Mouse (Mus musculus) hindbrain, embryonic 13.5 days (tissue): ENCODE measurements around the gene Tet2. TPM values are rescaled to one million over a fixed set of nuclear protein-coding genes. Genes with fewer than 3 reads are reported as not detected.

Experiments
- ATAC-seq: fragments of 200-750 bp; cut with Nextera tagmentation; 2 replicates; pipeline ENCODE4 v1.8.0; 2017; ENCODE audit warnings: moderate TSS enrichment; ENCODE audit not compliant: low FRiP score
- H3K27ac ChIP-seq: fragments of 300-500 bp; sonication (generic); 2 replicates; pipeline ENCODE4 v1.5.1; 2015; ENCODE audit warnings: inconsistent platforms, mild to moderate bottlenecking, moderate library complexity
- H3K27me3 ChIP-seq: fragments of 300-500 bp; sonication (generic); 2 replicates; pipeline ENCODE4 v1.6.1; 2015; ENCODE audit warnings: mild to moderate bottlenecking, inconsistent platforms
- H3K36me3 ChIP-seq: fragments of 300-500 bp; sonication (generic); 2 replicates; pipeline ENCODE4 v1.6.1; 2015; ENCODE audit warnings: mild to moderate bottlenecking, inconsistent platforms
- H3K4me1 ChIP-seq: fragments of 300-500 bp; sonication (generic); replicated peaks from 2 replicates; pipeline ENCODE4 v1.6.1; 2015; ENCODE audit warnings: inconsistent platforms
- H3K4me2 ChIP-seq: fragments of 300-500 bp; sonication (generic); 2 replicates; pipeline ENCODE4 v1.6.1; 2015; ENCODE audit warnings: inconsistent platforms, mild to moderate bottlenecking, moderate library complexity
- H3K4me3 ChIP-seq: fragments of 300-500 bp; sonication (generic); 2 replicates; pipeline ENCODE4 v1.5.1; 2015; ENCODE audit warnings: mild to moderate bottlenecking, inconsistent platforms
- H3K9ac ChIP-seq: fragments of 300-500 bp; sonication (generic); 2 replicates; pipeline ENCODE4 v1.6.1; 2015; ENCODE audit warnings: mild to moderate bottlenecking, inconsistent platforms
- H3K9me3 ChIP-seq: fragments of 300-500 bp; sonication (generic); 2 replicates; pipeline ENCODE4 v1.6.1; 2016; ENCODE audit warnings: inconsistent platforms
- WGBS: fragments of 180-500 bp; shearing (Covaris S2); methylation state at CpG from one replicate; pipeline ENCODE4 v1.1.7; 2015; 5-methylcytosine and 5-hydroxymethylcytosine counted together
- polyA plus RNA-seq: library from polyadenylated mRNA; unstranded; fragments of >200 nt; fragmentation: Nextera tagmentation; extraction: Ambion mirVana; gene quantifications from 2 replicates; pipeline ENCODE4 v1.2.1, GENCODE M21; 2015

Gene Tet2
- polyA plus RNA-seq, 1 experiment from 2014 or later: 21.7 TPM

DNA sequence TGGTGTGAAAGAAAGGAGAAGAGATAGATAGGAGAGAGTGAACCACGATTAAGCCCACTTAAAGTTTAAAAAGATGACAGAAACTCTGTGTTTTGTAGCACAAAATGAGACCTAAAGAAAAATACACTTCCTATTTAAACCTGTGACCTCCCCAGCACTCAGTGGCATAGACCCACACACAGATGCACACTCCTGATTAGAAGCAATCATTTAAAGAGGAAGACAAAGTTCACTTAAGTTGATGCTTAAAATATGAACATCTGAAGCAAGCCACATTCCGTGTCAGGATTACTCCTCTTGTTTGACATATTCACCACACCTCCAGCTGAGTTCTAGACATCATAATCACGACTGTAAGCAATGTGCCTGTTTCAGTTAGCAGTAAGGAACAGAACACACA, 14.3 kb downstream of the Tet2 start:
- 77% methylated on average over 3 of the region's 3 CpGs for WGBS
- Histone ChIP-seq H3K9ac (no peak overlapping the region), H3K4me1 (peaks cover 18% of the 10 kb centered on the region), H3K27me3 (no peaks in the 10 kb centered on the region), H3K36me3 (no peaks in the 10 kb centered on the region), H3K9me3 (no peaks in the 10 kb centered on the region), H3K4me2 (no peak overlapping the region), H3K27ac (no peak overlapping the region), H3K4me3 (no peak overlapping the region)
- no peak for ATAC-seq

GRCm38 (mm10) chr3:133526119-133526723, 18.7 kb downstream of the Tet2 start:
- Histone ChIP-seq H3K27ac (no peak overlapping the region), H3K4me2 (no peak overlapping the region), H3K4me3 (no peak overlapping the region), H3K4me1 (no peaks in the 10 kb centered on the region), H3K9ac (no peak overlapping the region), H3K27me3 (no peaks in the 10 kb centered on the region), H3K36me3 (no peaks in the 10 kb centered on the region), H3K9me3 (no peaks in the 10 kb centered on the region)
- WGBS: 85% methylated on average over 4 of the region's 4 CpGs
- ATAC-seq: no peak

DNA sequence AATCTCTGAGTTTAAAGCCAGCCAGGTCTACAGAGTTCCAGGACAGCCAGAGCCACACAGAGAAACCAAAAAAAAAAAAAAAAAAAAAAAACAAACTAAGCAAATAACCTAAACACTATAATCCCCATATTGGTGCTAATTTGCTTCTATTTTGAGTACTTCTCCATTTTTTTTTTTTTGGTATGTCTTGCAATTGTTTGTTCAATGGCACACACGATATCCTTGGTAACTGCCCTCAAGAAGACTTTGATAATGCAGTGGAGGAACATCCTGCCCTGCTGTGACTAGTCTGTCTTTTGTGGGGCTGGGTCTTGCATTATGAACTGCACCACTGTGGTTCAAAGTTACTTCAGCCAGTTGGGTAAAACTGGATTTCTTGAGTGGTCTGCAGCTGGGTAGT, 19.4 kb downstream of the Tet2 start:
- Histone ChIP-seq H3K27ac (no peak overlapping the region), H3K27me3 (no peaks in the 10 kb centered on the region), H3K36me3 (no peaks in the 10 kb centered on the region), H3K4me3 (no peak overlapping the region), H3K4me2 (no peak overlapping the region), H3K9ac (no peak overlapping the region), H3K4me1 (no peaks in the 10 kb centered on the region), H3K9me3 (no peaks in the 10 kb centered on the region)
- 85% methylated on average over 1 of the region's 1 CpGs for WGBS
- ATAC-seq: no peak

DNA sequence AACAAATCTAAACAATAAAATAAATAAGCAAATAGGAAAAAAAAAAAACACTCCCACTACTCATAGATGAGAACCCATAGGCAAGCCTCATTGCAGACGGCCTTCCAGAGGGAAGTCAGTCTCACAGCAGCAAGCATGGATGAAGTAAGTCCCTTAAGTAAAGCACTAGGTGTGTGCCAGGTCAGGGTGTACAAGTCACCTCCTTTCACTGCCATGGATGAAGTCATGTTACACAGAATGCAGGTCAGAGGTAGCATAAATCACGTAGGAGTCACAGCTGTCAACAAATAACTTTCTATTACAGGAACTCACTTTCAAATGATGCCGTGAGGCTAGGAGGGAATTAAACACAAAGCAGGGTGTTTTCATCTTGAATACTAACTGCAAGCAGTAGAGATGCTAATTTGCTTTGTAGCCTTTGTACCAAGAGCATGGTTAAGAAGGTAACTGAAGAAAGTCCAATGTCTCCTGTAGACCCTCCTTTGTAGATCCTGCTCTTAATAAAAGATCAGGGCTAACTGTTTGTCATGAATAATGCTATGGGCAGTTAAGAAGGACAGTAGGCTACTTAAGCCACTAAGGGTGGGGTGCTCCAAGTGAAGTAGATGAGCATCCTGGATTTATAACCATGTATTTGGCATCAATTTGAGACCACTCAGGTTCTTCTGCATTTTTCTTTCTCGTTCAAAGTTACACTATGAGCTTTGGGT, 20.4 kb downstream of the Tet2 start:
- Histone ChIP-seq H3K9me3 (no peaks in the 10 kb centered on the region), H3K27me3 (no peaks in the 10 kb centered on the region), H3K4me1 (no peaks in the 10 kb centered on the region), H3K4me2 (no peak overlapping the region), H3K9ac (no peak overlapping the region), H3K4me3 (no peak overlapping the region), H3K36me3 (no peaks in the 10 kb centered on the region), H3K27ac (no peak overlapping the region)
- no peak for ATAC-seq
- WGBS: 86% methylated on average over 4 of the region's 4 CpGs

GRCm38 (mm10) chr3:133523191-133523590, 21.7 kb downstream of the Tet2 start:
- Histone ChIP-seq H3K27ac (no peak overlapping the region), H3K36me3 (no peaks in the 10 kb centered on the region), H3K4me1 (no peaks in the 10 kb centered on the region), H3K9ac (no peak overlapping the region), H3K9me3 (no peaks in the 10 kb centered on the region), H3K27me3 (no peaks in the 10 kb centered on the region), H3K4me2 (no peak overlapping the region), H3K4me3 (no peak overlapping the region)
- no peak for ATAC-seq
- 92% methylated on average over 6 of the region's 6 CpGs for WGBS

DNA sequence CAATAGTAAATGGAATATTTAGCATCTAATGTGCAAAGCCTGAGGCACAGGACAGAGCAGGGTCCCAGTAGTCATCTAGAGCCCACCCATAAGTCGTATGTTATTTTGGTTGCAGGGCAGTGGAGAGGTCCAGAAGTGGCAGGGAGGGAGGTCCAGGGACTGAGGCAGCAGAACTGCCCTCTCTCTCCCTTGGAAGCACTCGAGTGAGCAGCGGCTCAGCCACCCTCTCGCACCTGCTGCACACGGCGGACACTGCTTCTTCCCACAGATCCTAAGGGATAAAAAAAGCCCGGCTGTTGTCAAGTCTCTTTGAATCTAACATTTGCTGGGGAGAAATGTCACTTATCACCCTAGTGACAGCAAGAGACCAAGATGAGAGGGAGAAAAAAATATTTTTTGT, 22.6 kb downstream of the Tet2 start:
- 70% methylated on average over 7 of the region's 7 CpGs for WGBS
- H3K4me1 ChIP-seq: peaks cover 2% of the 10 kb centered on the region; the same call in 1 of the 2 replicates
- H3K9me3 ChIP-seq: no peaks in the 10 kb centered on the region
- H3K4me2 ChIP-seq: no peak overlapping the region
- H3K4me3 ChIP-seq: no peak overlapping the region
- peak overlapping the region; percentile 12; the same call in 1 of the 2 replicates for H3K27ac ChIP-seq
- no peak overlapping the region for H3K9ac ChIP-seq
- no peaks in the 10 kb centered on the region for H3K27me3 ChIP-seq
- ATAC-seq: no peak
- no peaks in the 10 kb centered on the region for H3K36me3 ChIP-seq

DNA sequence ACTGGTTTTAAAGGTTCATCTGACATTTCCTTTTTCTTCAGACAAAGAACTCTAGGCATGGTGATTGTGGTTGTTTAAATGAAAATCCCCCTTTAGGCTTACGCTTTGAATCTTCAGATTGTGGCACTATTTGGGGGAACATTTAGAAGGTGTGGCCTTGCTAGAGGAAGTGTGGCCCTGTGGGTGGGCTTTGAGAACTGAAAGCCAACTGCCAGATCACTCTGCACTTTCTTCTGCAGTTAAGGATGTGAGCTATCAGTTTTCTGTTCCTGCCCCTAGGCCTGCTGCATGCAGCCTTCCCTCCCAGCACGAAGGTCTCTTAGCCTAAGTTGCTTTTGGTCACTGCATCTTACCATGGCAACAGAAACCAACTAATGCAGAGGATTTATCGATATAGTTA, 26.1 kb downstream of the Tet2 start:
- Histone ChIP-seq H3K4me1 (peaks cover 3% of the 10 kb centered on the region; the same call in 1 of the 2 replicates), H3K27me3 (no peaks in the 10 kb centered on the region), H3K4me3 (no peak overlapping the region), H3K27ac (no peak overlapping the region), H3K9me3 (no peaks in the 10 kb centered on the region), H3K4me2 (no peak overlapping the region), H3K9ac (no peak overlapping the region), H3K36me3 (peaks cover 8% of the 10 kb centered on the region; the same call in 1 of the 2 replicates)
- ATAC-seq: no peak
- WGBS: 80% methylated on average over 3 of the region's 3 CpGs

- H3K4me1 ChIP-seq: peaks cover 3% of the 10 kb centered on the region; the same call in 1 of the 2 replicates
- H3K27ac ChIP-seq: no peak overlapping the region
- H3K36me3 ChIP-seq: peaks cover 10% of the 10 kb centered on the region
- H3K9ac ChIP-seq: no peak overlapping the region
- H3K4me2 ChIP-seq: no peak overlapping the region
- H3K4me3 ChIP-seq: no peak overlapping the region
- H3K9me3 ChIP-seq: no peaks in the 10 kb centered on the region
- ATAC-seq: no peak
- WGBS: 87% methylated on average over 6 of the region's 6 CpGs
- no peaks in the 10 kb centered on the region for H3K27me3 ChIP-seq
Observed at GRCm38 (mm10) chr3:133518116-133518515, 26.8 kb downstream of the Tet2 start.

DNA sequence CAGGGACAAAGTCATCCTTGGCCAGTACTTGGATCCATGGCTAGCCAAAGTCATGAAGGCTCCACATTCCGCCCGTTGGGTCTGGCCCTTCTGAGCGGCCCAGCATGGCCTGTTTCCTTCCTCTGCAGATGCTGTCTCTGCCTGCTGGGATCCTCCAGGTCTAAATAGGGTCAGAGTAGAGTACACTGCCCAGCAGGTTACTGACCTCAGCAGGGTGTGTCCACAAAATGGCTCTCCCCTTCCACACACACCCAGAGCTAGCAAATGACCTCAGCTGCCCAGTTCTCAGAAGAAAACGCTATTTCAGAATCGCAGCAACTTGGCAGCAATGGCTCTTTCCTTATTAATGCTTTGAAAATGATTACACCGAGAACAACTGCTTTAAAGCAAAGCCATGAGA, 27.5 kb downstream of the Tet2 start:
- Histone ChIP-seq H3K36me3 (peaks cover 15% of the 10 kb centered on the region), H3K4me3 (no peak overlapping the region), H3K4me1 (peaks cover 3% of the 10 kb centered on the region; the same call in 1 of the 2 replicates), H3K4me2 (no peak overlapping the region), H3K9me3 (no peaks in the 10 kb centered on the region), H3K27me3 (no peaks in the 10 kb centered on the region), H3K9ac (no peak overlapping the region), H3K27ac (no peak overlapping the region; the same call in 1 of the 2 replicates)
- 84% methylated on average over 6 of the region's 6 CpGs for WGBS
- ATAC-seq: no peak

- peaks cover 27% of the 10 kb centered on the region for H3K36me3 ChIP-seq
- 62% methylated on average over 6 of the region's 6 CpGs for WGBS
Observed at GRCm38 (mm10) chr3:133516137-133516536, 28.8 kb downstream of the Tet2 start.

GRCm38 (mm10) chr3:133515204-133515969, 29.6 kb downstream of the Tet2 start:
- H3K36me3 ChIP-seq: peaks cover 32% of the 10 kb centered on the region
- peaks cover 3% of the 10 kb centered on the region; the same call in 1 of the 2 replicates for H3K4me1 ChIP-seq
- H3K4me3 ChIP-seq: no peak overlapping the region
- H3K9ac ChIP-seq: no peak overlapping the region
- ATAC-seq: no peak
- H3K9me3 ChIP-seq: no peaks in the 10 kb centered on the region
- WGBS: 94% methylated on average over 8 of the region's 8 CpGs
- no peak overlapping the region for H3K4me2 ChIP-seq
- H3K27ac ChIP-seq: no peak overlapping the region
- no peaks in the 10 kb centered on the region for H3K27me3 ChIP-seq

More at GRCm38 (mm10) chr3:133516137-133516536, 28.8 kb downstream of the Tet2 start:
- H3K4me3 ChIP-seq: no peak overlapping the region
- no peaks in the 10 kb centered on the region for H3K9me3 ChIP-seq
- H3K9ac ChIP-seq: no peak overlapping the region
- ATAC-seq: 0 out of 2 replicates have a peak, but pooled peaks have one; percentile 43
- H3K27me3 ChIP-seq: no peaks in the 10 kb centered on the region
- H3K4me1 ChIP-seq: peaks cover 3% of the 10 kb centered on the region; the same call in 1 of the 2 replicates
- no peak overlapping the region for H3K27ac ChIP-seq
- H3K4me2 ChIP-seq: no peak overlapping the region

- no peaks in the 10 kb centered on the region for H3K9me3 ChIP-seq
- no peak overlapping the region for H3K4me3 ChIP-seq
- no peak for ATAC-seq
- H3K27me3 ChIP-seq: no peaks in the 10 kb centered on the region
- peaks cover 32% of the 10 kb centered on the region for H3K36me3 ChIP-seq
- no peak overlapping the region for H3K9ac ChIP-seq
- no peak overlapping the region for H3K4me2 ChIP-seq
- no peak overlapping the region for H3K27ac ChIP-seq
- 97% methylated on average over 12 of the region's 12 CpGs for WGBS
- H3K4me1 ChIP-seq: peaks cover 3% of the 10 kb centered on the region; the same call in 1 of the 2 replicates
Observed at GRCm38 (mm10) chr3:133514290-133514689, 30.6 kb downstream of the Tet2 start.
